Mouse (Mus musculus) spleen, postnatal 0 days (tissue): ENCODE measurements around the gene Romo1. TPM values are rescaled to one million over a fixed set of nuclear protein-coding genes. Genes with fewer than 3 reads are reported as not detected.

Experiments used
- polyA plus RNA-seq: library from polyadenylated mRNA; unstranded; fragments of >200 nt; fragmentation: Nextera tagmentation; extraction: Ambion mirVana; gene quantifications from 2 replicates; pipeline ENCODE4 v1.2.1, GENCODE M21; 2015

Romo1 gene
- 299 and 335 TPM in 2 replicates for polyA plus RNA-seq

DNA sequence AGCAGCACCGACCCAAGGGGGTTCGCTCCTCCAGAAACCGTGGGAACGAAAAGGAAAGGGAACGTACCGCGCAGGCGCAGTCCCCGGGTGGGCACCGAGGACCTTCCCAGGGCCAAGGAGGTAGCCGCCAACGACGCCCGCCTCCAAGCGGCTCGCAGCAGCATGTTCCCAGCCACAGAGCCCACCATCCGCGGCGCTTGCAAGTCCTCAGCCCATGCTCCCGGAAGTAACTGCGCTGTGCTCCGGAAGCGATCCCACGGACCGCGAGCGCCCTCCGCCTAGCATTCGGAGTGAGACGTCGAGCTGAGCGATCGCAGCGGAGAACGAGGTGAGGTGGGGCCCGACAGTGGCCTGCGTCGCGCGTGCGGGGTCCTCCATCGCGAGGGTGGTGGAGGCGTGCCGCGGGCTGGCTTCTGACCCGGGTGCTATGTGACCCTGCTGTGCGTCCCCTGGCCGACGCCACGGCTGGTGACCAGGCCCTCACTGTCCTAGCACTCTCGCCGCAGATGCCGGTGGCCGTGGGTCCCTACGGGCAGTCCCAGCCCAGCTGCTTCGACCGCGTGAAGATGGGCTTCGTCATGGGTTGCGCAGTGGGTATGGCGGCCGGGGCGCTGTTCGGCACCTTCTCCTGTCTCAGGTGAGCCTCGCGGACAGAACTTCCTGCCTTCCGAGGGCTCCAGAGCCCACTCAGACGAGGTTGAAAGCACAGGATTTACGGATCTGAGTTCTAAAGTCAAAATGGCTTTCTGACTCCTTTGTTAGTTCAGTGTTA lies at the start of gene Romo1, which contains the start of gene Nfs1:
Gene Romo1 (plus strand): TSS at position 87 of the 772 bp plus-strand sequence.
Gene Nfs1 (minus strand): TSS at position 234 of the 772 bp plus-strand sequence.

DNA sequence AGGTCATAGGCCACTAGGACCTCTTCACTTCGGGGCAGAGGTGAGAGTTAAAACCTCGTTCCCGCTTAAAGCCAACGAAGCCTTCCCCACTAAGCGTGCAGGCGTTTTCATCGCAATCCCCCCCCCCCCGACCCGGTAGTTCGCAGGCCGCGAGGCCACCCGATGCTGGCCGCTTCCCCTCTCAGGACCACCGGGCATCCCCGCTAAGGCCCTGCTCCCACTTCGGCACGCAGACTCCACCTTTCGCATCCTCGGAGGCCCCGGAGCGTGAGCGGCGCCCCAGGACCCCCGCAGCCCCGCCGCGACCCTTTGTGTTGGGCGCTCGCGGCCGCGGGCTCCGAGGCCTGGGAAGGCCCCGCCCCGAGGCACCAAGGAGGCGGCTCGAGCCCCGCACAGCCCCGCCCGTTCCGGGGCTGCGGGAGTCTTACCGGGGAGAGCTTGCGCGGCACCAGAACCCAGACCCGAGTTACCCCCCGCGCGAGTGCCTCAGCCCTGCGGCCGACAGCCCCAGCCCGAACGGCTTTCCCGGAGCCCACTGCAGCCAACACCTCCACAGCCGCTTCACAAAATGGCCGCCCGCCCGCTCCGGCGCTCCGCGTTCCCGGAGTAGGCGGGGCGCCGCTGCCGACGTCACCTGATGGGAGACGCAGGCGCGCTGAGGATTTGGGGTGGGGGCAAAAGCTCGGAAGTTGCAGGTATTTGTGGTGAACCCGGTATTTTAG lies 32.3 kb upstream of the Romo1 start, which contains the start of the genes Cpne1 and Rbm12:
Gene Cpne1 (minus strand): TSS at position 608 of the 722 bp plus-strand sequence.
Gene Rbm12 (minus strand): TSS at position 621 of the 722 bp plus-strand sequence.

DNA sequence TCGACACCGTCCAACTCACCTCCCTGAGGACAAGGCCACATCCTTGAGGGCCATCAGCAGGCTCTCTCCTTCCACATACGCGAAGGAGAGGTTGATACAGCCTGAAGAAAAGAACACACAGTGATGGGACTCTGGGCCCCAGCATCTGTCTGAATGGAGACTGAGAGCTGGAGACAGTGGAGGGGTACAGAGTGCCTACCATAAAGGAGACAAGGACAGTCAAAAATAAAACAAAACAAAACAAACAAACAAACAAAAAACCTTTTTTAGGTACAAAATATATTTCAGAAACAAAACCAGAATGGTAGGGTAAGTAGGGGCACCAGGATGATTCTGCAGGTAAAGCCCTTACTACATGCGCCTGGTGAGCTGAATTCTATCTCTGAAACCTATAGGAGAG lies 16.8 kb upstream of the Romo1 start, which contains the start of gene Gm28036:
Gene Gm28036 (minus strand): TSS at position 101 of the 400 bp plus-strand sequence.

DNA sequence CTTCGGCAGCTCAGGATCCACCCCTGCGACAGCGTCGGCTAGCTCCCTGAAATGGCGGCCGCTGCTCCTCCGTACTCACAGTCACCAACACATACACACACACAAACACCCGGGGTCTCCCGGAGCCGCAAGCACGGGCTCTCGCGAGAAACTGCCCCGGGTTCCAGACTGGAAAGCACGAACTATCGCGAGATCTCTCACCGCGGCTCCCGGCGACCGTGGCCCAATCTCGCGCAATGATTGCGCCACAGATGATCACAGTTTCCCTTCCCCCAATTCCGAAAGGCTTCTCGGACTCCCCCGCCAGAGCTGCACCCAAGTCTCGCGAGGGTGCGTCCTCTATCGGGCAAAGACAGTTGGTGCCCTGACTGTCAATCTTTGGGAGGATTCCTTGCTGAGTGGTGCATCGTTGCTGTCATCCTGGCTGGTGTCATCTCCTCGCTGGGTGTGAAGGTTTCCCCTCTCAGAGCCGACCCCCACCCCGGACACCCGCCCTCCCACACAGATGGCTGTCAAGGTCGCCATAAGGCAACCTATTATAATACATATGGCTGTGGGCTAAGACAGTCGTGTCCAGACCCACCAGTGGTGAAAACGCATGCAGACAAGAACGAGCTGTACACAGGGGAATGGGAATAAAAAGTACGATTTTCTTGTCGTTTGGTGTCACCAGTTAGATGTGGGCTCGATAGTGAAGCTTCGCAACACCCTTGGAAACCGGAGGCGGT lies 36.4 kb downstream of the Romo1 start, which contains the start of gene Rbm39:
Gene Rbm39 (minus strand): TSS at position 145 of the 728 bp plus-strand sequence.

Other genes starting within 250 kb of the Romo1 start
- 21.0 and 22.5 TPM in 2 replicates for gene Uqcc1, start 213.7 kb upstream of the Romo1 start, polyA plus RNA-seq
- not detected in 2 replicates for gene Gm15557, start 203.3 kb upstream of the Romo1 start, polyA plus RNA-seq
- 0.12 TPM in 1 of 2 replicates, not detected in the other for gene Gdf5, start 198.7 kb upstream of the Romo1 start, polyA plus RNA-seq
- gene Cep250, start 187.6 kb upstream of the Romo1 start, polyA plus RNA-seq = 11.2 and 11.7 TPM in 2 replicates
- gene 6430550D23Rik, start 136.1 kb upstream of the Romo1 start, polyA plus RNA-seq = 0.91 and 1.4 TPM in 2 replicates
- 86.9 and 101 TPM in 2 replicates for gene Ergic3, start 136.0 kb upstream of the Romo1 start, polyA plus RNA-seq
- gene Fer1l4, start 91.1 kb upstream of the Romo1 start, polyA plus RNA-seq = not detected in 2 replicates
- 1.5 and 2.0 TPM in 2 replicates for gene Spag4, start 78.9 kb upstream of the Romo1 start, polyA plus RNA-seq
- gene Cpne1, start 32.1 kb upstream of the Romo1 start, polyA plus RNA-seq = 32.5 and 32.6 TPM in 2 replicates
- gene Rbm12, start 32.1 kb upstream of the Romo1 start, polyA plus RNA-seq = 10.4 and 11.6 TPM in 2 replicates
- 2.3 and 6.4 TPM in 2 replicates for gene Gm28036, start 16.9 kb upstream of the Romo1 start, polyA plus RNA-seq
- 55.8 and 59.4 TPM in 2 replicates for gene Nfs1, start 147 bp downstream of the Romo1 start, polyA plus RNA-seq
- gene Rbm39, start 36.2 kb downstream of the Romo1 start, polyA plus RNA-seq = 456 and 510 TPM in 2 replicates
- 23.7 and 26.6 TPM in 2 replicates for gene Phf20, start 52.4 kb downstream of the Romo1 start, polyA plus RNA-seq
- gene Cnbd2, start 168.3 kb downstream of the Romo1 start, polyA plus RNA-seq = 5.4 and 6.7 TPM in 2 replicates
- 82.2 and 90.4 TPM in 2 replicates for gene Scand1, start 168.7 kb downstream of the Romo1 start, polyA plus RNA-seq